Mouse (Mus musculus): ENCODE data around the gene Polrmt. TPM values are rescaled to one million over a fixed set of nuclear protein-coding genes. Genes with fewer than 3 reads are reported as not detected.

The Polrmt gene
- 16.0 TPM for polyA plus RNA-seq (2015; fragmentation: Illumina TruSeq; extraction: RNeasy Lipid Tissue Mini Kit (QIAGEN cat#74804); ENCODE audit: insufficient read depth, low replicate concordance)

DNA sequence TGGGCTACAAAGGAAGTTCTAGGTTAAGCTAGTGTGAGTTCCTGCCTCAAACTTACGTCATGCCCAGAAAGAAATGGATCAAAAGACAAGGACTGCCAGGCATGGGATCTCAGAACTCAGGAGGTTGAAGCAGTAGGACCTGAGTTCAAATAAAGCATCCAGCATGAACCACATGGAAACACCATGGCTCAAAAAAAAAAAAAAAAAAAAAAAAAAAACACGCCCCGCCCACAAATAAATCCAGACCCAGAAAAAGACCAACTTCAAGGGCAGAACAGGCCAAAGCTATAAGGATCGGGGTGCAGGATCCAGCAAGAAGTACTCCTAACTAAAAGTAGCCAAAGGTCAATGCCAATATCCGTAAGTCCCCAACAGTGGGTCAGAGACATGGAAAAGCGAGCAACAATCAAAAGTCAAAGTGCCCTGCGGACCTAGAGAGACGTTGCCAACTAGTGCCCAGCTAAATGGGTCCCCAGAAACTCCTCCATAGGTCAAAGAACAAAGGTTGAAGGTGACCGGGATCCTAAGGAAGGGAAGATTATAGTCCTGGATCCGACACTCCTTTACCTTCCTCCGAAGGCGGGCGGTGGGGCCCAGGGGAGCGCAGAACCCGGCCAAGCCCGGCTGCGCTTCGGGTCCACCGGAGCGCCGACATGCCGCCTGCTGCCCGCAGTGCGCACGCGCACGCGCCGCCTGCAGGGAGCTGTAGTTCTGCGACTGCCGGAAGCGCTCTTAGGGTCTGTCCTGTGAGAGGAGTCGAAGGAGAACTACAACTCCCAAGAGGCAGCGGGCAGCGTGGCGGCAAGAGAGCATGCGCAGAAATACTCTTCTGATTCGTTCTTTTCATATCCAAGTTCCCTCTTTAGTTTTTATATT is at the start of gene Polrmt:
Polrmt (minus strand) TSS at position 684 of the 876 bp plus-strand sequence.

DNA sequence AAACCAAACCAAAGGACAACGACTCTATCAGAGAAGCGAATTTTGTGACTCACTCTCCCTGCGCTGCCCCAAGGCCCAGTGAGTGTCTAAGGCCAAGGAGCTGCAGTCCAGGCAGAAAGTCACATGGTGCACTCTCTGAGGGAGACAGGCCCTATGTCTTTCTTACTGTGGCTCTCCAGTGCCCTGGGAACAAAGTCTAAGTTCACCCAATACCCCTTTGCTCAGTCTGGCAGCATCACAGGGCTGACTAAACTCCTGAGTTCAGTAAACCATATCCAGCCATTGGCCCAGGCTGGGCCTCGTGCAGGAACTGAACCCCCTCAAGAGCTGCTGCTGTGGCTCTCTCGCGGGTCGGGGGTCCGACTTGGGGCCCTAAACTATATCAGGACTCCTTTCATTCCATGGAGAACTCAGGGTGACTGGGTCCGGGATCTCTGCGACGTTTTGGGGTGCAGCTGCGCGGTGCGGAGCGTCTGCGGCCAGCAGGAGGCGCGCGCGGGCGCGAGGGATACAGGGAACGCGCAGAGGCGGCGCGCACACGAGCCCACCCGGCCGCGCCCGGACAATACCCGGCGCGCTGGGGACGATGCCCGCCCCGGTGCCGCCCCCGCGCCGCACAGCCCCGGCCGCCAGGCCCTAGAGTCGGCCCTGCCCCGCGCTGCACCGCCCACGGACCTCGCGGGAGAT is 46.8 kb upstream of the Polrmt start, which contains the start of gene Palm:
Palm (plus strand) TSS at position 522 of the 687 bp plus-strand sequence.

DNA sequence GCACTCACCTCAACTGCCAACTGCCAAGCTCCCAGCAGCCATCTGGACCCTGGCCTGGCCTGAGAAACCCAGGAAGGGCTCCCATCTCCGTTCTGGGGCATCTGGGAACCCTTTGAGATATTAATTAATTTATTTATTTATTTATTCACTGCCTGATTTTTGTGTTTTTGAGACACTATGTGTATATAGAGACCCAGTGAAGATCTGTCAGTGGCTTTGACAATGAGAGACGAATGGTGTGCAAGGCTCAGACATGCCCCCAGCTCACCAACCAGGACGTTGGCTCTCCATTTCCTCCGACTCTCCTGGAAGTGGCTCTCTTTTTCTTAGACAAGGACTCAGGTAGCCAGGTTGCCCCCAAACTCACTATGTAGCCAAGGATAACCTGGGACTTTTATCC is 44.5 kb upstream of the Polrmt start, which contains the start of gene Prss57:
Prss57 (minus strand) TSS at position 101 of the 400 bp plus-strand sequence.

DNA sequence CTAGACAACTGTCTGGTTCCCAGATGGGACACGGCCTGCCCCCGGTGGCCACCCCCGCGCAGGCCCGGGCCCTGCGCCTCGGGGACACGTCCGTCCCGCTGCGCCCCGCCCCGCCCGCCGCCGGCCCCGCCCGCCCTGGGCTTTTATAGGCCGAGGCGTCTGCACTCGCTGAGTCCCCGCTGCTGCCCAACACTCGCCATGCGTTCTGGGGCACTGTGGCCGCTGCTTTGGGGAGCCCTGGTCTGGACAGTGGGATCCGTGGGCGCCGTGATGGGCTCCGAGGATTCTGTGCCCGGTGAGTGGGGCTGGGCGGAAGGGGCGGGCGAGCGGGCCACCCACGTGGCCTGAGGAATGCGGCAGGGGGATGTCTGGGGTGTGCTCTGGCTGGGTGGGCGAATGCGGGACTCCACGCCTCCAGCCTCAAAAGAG is 30.7 kb upstream of the Polrmt start, which contains the start of gene Fstl3:
Fstl3 (plus strand) TSS at position 170 of the 429 bp plus-strand sequence.

DNA sequence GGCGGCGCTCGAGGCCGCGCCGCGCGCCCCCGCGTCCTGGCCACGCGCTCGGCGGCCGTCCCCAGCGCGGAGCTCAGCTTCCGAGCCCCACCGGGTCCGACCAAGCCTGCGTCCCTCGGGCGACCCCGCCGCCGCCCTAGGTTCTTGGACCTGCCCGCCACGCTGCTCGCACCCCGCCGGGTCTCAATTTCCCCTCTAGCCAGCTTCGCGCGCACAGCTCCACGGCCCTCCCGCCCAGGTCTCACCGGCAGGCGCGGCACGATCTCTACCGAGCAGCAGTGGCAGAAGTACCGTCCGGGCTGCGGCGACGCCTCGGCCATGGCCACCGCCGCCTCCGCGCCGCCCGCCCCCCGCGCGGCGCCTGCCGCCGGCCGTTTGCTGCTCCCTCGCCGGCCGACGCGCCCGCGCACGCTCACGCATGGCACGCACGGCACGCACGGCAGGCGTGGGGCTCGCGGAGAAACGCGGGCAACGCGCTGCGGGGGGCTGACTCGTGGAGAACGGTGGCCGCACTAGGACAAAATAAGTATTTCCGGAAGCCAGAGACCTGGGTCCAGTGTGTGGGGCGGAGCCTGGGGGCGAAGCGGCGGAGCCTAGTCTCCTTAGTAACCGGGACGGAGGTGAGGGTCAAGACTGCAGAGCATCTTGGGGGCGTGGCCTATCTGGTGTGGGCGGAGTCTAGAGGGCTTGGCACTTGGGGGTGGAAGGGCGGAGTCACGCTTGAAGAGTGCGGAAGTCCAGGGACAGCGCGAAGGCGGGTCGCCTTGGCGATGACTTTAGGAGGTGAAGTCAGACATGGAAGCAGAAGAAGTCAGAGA is 20.3 kb upstream of the Polrmt start, which contains the start of gene Rnf126:
Rnf126 (minus strand) TSS at position 445 of the 818 bp plus-strand sequence.

DNA sequence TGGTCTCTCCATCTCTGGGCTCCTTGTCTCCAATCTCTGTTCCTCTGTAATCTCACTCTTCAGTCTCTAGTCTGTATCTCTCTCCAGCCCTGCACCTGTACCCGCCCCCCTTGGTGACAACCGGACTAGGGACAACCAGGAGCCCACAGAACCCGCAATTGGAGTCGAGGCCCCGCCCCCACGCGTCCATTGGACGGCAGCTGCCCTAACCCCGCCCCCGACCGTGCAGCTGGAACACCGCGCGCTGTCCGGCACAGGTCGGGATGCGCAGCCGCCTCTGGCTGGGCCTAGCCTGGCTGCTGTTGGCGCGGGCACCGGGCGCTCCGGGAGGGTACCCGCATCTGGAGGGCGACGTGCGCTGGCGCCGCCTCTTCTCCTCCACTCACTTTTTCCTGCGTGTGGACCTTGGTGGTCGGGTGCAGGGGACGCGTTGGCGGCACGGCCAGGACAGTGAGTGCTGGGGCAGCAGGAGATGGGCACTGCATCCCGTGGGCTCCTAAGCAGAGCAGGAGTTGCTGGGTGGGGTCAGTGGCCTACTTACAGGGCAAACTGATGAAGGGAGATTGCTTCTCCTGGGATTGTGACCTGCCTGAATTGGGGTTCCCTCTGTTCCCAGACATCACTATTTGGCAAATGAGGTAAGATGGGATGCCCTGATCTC is 8.6 kb upstream of the Polrmt start, which contains the start of gene Fgf22:
Fgf22 (plus strand) TSS at position 221 of the 661 bp plus-strand sequence.

DNA sequence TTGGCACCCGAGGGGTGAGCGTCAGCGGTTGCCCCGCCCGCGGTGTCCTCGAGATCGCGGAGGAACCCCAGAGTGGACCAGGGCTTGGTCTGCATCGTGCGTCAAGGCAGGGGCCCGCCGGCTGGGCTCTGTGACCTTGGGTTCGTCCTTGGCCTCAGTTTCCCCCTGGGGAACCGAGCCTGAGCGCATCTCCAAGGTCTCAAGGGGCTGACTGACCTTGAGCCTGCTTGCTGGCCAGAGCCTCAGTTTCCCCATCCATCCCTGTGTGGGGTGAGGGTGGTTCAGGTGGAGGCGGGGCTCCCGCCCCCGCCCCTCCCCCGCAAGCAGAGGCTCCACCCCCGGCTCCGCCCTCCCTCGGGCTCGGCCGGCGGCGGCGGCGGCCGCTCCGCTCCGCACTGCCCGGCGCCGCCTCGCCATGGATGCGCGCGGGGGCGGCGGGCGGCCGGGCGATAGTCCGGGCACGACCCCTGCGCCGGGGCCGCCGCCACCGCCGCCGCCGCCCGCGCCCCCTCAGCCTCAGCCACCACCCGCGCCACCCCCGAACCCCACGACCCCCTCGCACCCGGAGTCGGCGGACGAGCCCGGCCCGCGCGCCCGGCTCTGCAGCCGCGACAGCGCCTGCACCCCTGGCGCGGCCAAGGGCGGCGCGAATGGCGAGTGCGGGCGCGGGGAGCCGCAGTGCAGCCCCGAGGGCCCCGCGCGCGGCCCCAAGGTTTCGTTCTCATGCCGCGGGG is 30.0 kb downstream of the Polrmt start, which contains the start of gene Hcn2:
Hcn2 (plus strand) TSS at position 381 of the 734 bp plus-strand sequence.

DNA sequence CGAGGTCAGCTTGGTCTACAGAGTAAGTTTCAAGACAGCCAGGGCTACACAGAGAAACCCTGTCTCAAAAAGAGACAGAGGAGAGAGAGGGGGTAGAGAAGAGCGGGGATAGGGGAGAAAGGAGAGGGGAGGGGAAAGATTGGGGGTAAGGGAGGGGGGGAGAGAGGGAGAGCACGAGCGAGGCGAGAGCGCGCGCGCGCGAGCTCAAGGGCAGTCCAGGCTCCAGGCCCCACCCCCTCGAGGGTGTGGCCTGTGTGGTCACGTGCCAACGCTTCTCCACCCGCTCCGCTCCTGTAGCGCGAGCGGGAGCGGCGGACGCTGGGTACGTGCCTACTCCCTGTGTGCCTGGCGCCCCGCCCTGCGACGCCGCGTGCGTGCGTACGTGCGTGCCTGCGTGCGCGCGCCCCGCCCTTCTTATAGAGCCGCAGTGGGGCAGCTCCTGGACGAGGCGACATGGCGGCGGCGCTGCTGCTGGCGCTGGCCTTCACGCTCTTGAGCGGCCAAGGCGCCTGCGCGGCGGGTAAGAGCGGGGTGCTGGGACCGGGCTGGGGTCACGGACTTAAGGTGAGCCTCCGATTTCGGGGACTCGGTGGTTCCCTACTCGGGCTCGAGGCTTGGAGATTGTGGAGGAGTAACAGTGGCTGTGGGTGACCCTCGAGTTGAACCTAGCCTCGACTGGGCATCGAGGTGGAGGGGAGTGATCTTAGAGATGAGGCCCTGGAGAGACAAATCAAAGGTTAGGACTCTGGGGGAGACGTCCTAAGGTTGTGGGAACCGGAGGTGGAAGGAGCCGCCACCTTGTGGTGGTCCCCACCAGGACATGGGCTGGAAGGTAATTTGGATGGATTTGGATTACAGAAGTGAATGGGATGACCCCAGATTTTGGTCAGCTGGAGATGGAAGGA is 42.1 kb downstream of the Polrmt start, which contains the start of gene Bsg:
Bsg (plus strand) TSS at position 427 of the 905 bp plus-strand sequence.

DNA sequence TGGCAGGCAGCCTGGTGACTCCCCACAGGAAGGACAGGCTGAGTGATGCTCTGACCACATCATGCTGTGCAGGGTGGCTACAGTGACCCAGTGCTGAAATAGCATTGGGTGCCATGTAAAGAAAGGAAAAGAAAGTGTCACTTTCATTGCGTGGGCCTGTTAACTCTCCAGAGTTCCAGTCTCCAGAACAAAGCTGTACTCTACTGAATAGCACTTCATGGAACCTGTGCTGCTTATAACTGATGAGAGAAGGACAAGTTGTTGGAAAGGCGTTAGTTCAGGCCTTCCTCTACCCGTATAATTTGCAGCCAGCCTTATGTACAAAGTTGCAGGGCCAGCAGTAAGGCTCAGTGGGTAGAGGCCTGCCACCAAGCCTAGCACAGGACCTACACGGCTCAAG is 57.7 kb downstream of the Polrmt start, which contains the start of gene Gzmm:
Gzmm (plus strand) TSS at position 301 of the 400 bp plus-strand sequence.

Other genes with a start within 250 kb of the Polrmt start
- gene Plpp2, start 212.8 kb downstream of the Polrmt start, polyA plus RNA-seq (2015; fragmentation: Illumina TruSeq; extraction: RNeasy Lipid Tissue Mini Kit (QIAGEN cat#74804); ENCODE audit: insufficient read depth, low replicate concordance), result 3.2 TPM
- gene Mier2, start 191.4 kb downstream of the Polrmt start, polyA plus RNA-seq (2015; fragmentation: Illumina TruSeq; extraction: RNeasy Lipid Tissue Mini Kit (QIAGEN cat#74804); ENCODE audit: insufficient read depth, low replicate concordance), result 11.8 TPM
- gene Theg, start 159.2 kb downstream of the Polrmt start, polyA plus RNA-seq (2015; fragmentation: Illumina TruSeq; extraction: RNeasy Lipid Tissue Mini Kit (QIAGEN cat#74804); ENCODE audit: insufficient read depth, low replicate concordance), result not detected
- not detected for gene C2cd4c, start 132.6 kb downstream of the Polrmt start, polyA plus RNA-seq (2015; fragmentation: Illumina TruSeq; extraction: RNeasy Lipid Tissue Mini Kit (QIAGEN cat#74804); ENCODE audit: insufficient read depth, low replicate concordance)
- gene Shc2, start 108.7 kb downstream of the Polrmt start, polyA plus RNA-seq (2015; fragmentation: Illumina TruSeq; extraction: RNeasy Lipid Tissue Mini Kit (QIAGEN cat#74804); ENCODE audit: insufficient read depth, low replicate concordance), result 0.62 TPM
- not detected for gene Odf3l2, start 100.8 kb downstream of the Polrmt start, polyA plus RNA-seq (2015; fragmentation: Illumina TruSeq; extraction: RNeasy Lipid Tissue Mini Kit (QIAGEN cat#74804); ENCODE audit: insufficient read depth, low replicate concordance)
- 8.2 TPM for gene Madcam1, start 82.0 kb downstream of the Polrmt start, polyA plus RNA-seq (2015; fragmentation: Illumina TruSeq; extraction: RNeasy Lipid Tissue Mini Kit (QIAGEN cat#74804); ENCODE audit: insufficient read depth, low replicate concordance)
- 6.4 TPM for gene Tpgs1, start 77.2 kb downstream of the Polrmt start, polyA plus RNA-seq (2015; fragmentation: Illumina TruSeq; extraction: RNeasy Lipid Tissue Mini Kit (QIAGEN cat#74804); ENCODE audit: insufficient read depth, low replicate concordance)
- 43.0 TPM for gene Cdc34, start 64.4 kb downstream of the Polrmt start, polyA plus RNA-seq (2015; fragmentation: Illumina TruSeq; extraction: RNeasy Lipid Tissue Mini Kit (QIAGEN cat#74804); ENCODE audit: insufficient read depth, low replicate concordance)
- 1.5 TPM for gene Gzmm, start 57.6 kb downstream of the Polrmt start, polyA plus RNA-seq (2015; fragmentation: Illumina TruSeq; extraction: RNeasy Lipid Tissue Mini Kit (QIAGEN cat#74804); ENCODE audit: insufficient read depth, low replicate concordance)
- 159 TPM for gene Bsg, start 42.1 kb downstream of the Polrmt start, polyA plus RNA-seq (2015; fragmentation: Illumina TruSeq; extraction: RNeasy Lipid Tissue Mini Kit (QIAGEN cat#74804); ENCODE audit: insufficient read depth, low replicate concordance)
- not detected for gene Hcn2, start 29.9 kb downstream of the Polrmt start, polyA plus RNA-seq (2015; fragmentation: Illumina TruSeq; extraction: RNeasy Lipid Tissue Mini Kit (QIAGEN cat#74804); ENCODE audit: insufficient read depth, low replicate concordance)
- not detected for gene Fgf22, start 8.5 kb upstream of the Polrmt start, polyA plus RNA-seq (2015; fragmentation: Illumina TruSeq; extraction: RNeasy Lipid Tissue Mini Kit (QIAGEN cat#74804); ENCODE audit: insufficient read depth, low replicate concordance)
- 5.5 TPM for gene Rnf126, start 20.4 kb upstream of the Polrmt start, polyA plus RNA-seq (2015; fragmentation: Illumina TruSeq; extraction: RNeasy Lipid Tissue Mini Kit (QIAGEN cat#74804); ENCODE audit: insufficient read depth, low replicate concordance)
- gene Fstl3, start 30.7 kb upstream of the Polrmt start, polyA plus RNA-seq (2015; fragmentation: Illumina TruSeq; extraction: RNeasy Lipid Tissue Mini Kit (QIAGEN cat#74804); ENCODE audit: insufficient read depth, low replicate concordance), result 1.2 TPM
- 0.25 TPM for gene Prss57, start 44.4 kb upstream of the Polrmt start, polyA plus RNA-seq (2015; fragmentation: Illumina TruSeq; extraction: RNeasy Lipid Tissue Mini Kit (QIAGEN cat#74804); ENCODE audit: insufficient read depth, low replicate concordance)
- 3.1 TPM for gene Palm, start 47.0 kb upstream of the Polrmt start, polyA plus RNA-seq (2015; fragmentation: Illumina TruSeq; extraction: RNeasy Lipid Tissue Mini Kit (QIAGEN cat#74804); ENCODE audit: insufficient read depth, low replicate concordance)
- not detected for gene Misp, start 74.4 kb upstream of the Polrmt start, polyA plus RNA-seq (2015; fragmentation: Illumina TruSeq; extraction: RNeasy Lipid Tissue Mini Kit (QIAGEN cat#74804); ENCODE audit: insufficient read depth, low replicate concordance)
- 156 TPM for gene Ptbp1, start 107.8 kb upstream of the Polrmt start, polyA plus RNA-seq (2015; fragmentation: Illumina TruSeq; extraction: RNeasy Lipid Tissue Mini Kit (QIAGEN cat#74804); ENCODE audit: insufficient read depth, low replicate concordance)
- not detected for gene Prtn3, start 127.9 kb upstream of the Polrmt start, polyA plus RNA-seq (2015; fragmentation: Illumina TruSeq; extraction: RNeasy Lipid Tissue Mini Kit (QIAGEN cat#74804); ENCODE audit: insufficient read depth, low replicate concordance)
- 0.47 TPM for gene Plppr3, start 128.1 kb upstream of the Polrmt start, polyA plus RNA-seq (2015; fragmentation: Illumina TruSeq; extraction: RNeasy Lipid Tissue Mini Kit (QIAGEN cat#74804); ENCODE audit: insufficient read depth, low replicate concordance)
- gene Elane, start 139.7 kb upstream of the Polrmt start, polyA plus RNA-seq (2015; fragmentation: Illumina TruSeq; extraction: RNeasy Lipid Tissue Mini Kit (QIAGEN cat#74804); ENCODE audit: insufficient read depth, low replicate concordance), result 0.35 TPM
- gene Cfd, start 144.3 kb upstream of the Polrmt start, polyA plus RNA-seq (2015; fragmentation: Illumina TruSeq; extraction: RNeasy Lipid Tissue Mini Kit (QIAGEN cat#74804); ENCODE audit: insufficient read depth, low replicate concordance), result 1.0 TPM
- gene Med16, start 162.3 kb upstream of the Polrmt start, polyA plus RNA-seq (2015; fragmentation: Illumina TruSeq; extraction: RNeasy Lipid Tissue Mini Kit (QIAGEN cat#74804); ENCODE audit: insufficient read depth, low replicate concordance), result 3.4 TPM
- not detected for gene Gm26602, start 164.3 kb upstream of the Polrmt start, polyA plus RNA-seq (2015; fragmentation: Illumina TruSeq; extraction: RNeasy Lipid Tissue Mini Kit (QIAGEN cat#74804); ENCODE audit: insufficient read depth, low replicate concordance)
- 0.33 TPM for gene Kiss1r, start 170.4 kb upstream of the Polrmt start, polyA plus RNA-seq (2015; fragmentation: Illumina TruSeq; extraction: RNeasy Lipid Tissue Mini Kit (QIAGEN cat#74804); ENCODE audit: insufficient read depth, low replicate concordance)
- 52.3 TPM for gene R3hdm4, start 174.6 kb upstream of the Polrmt start, polyA plus RNA-seq (2015; fragmentation: Illumina TruSeq; extraction: RNeasy Lipid Tissue Mini Kit (QIAGEN cat#74804); ENCODE audit: insufficient read depth, low replicate concordance)
- 8.9 TPM for gene Arid3a, start 180.5 kb upstream of the Polrmt start, polyA plus RNA-seq (2015; fragmentation: Illumina TruSeq; extraction: RNeasy Lipid Tissue Mini Kit (QIAGEN cat#74804); ENCODE audit: insufficient read depth, low replicate concordance)
- gene Wdr18, start 213.6 kb upstream of the Polrmt start, polyA plus RNA-seq (2015; fragmentation: Illumina TruSeq; extraction: RNeasy Lipid Tissue Mini Kit (QIAGEN cat#74804); ENCODE audit: insufficient read depth, low replicate concordance), result 10.6 TPM
- gene Grin3b, start 224.1 kb upstream of the Polrmt start, polyA plus RNA-seq (2015; fragmentation: Illumina TruSeq; extraction: RNeasy Lipid Tissue Mini Kit (QIAGEN cat#74804); ENCODE audit: insufficient read depth, low replicate concordance), result not detected
- 23.2 TPM for gene Tmem259, start 237.7 kb upstream of the Polrmt start, polyA plus RNA-seq (2015; fragmentation: Illumina TruSeq; extraction: RNeasy Lipid Tissue Mini Kit (QIAGEN cat#74804); ENCODE audit: insufficient read depth, low replicate concordance)
- gene Cnn2, start 242.0 kb upstream of the Polrmt start, polyA plus RNA-seq (2015; fragmentation: Illumina TruSeq; extraction: RNeasy Lipid Tissue Mini Kit (QIAGEN cat#74804); ENCODE audit: insufficient read depth, low replicate concordance), result 160 TPM
- gene Abca7, start 249.9 kb upstream of the Polrmt start, polyA plus RNA-seq (2015; fragmentation: Illumina TruSeq; extraction: RNeasy Lipid Tissue Mini Kit (QIAGEN cat#74804); ENCODE audit: insufficient read depth, low replicate concordance), result 10.9 TPM